Mouse (Mus musculus): ENCODE data around the gene Gpr155. TPM values are rescaled to one million over a fixed set of nuclear protein-coding genes. Genes with fewer than 3 reads are reported as not detected.

Gene Gpr155
- polyA plus RNA-seq, 1 experiment from 2014 or later = 6.5 TPM

DNA sequence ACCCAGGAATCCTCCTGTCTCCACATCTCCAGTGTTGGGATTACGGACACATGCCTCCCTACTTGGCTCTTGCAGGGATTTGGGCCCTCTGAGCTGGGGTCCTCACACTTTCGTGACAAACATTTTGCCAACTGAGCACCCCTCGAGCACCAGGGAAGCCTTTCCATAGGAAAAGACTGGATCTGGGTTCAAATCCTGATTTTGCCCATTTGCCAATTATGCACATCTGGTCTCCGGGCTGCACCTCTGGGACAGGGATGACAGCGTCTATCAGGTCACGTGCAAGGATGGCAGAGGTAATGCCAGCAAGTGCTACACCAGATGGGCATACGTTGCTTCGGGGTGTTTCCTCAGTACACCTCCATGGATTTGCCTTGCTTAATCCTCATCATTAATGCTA is 23.7 kb upstream of the Gpr155 start:
- Histone ChIP-seq H3K4me2 (ENCODE audit: low read depth, low read length) (no peak overlapping the region), H3K27ac (ENCODE audit: low read length) (no peak overlapping the region), H3K4me3 (replicated peaks; ENCODE audit: low read length) (no peak overlapping the region), H3K36me3 (ENCODE audit: control insufficient read depth, insufficient read depth, low read length) (no peaks in the 10 kb centered on the region), H3K9ac (ENCODE audit: low read length) (no peak overlapping the region), H3K27me3 (ENCODE audit: control insufficient read depth, insufficient read depth, low read length) (no peaks in the 10 kb centered on the region), H3K9me3 (replicated peaks; ENCODE audit: control insufficient read depth, low read length) (no peaks in the 10 kb centered on the region), H3K4me1 (ENCODE audit: control insufficient read depth, insufficient read depth, low read length) (no peaks in the 10 kb centered on the region)
- no peak for ATAC-seq (ENCODE audit: insufficient read depth, low FRiP score)
- WGBS = 95% methylated on average over 8 of the region's 8 CpGs

GRCm38 (mm10) chr2:73407662-73408061 is 21.3 kb upstream of the Gpr155 start:
- H3K36me3 ChIP-seq (ENCODE audit: control insufficient read depth, insufficient read depth, low read length) = no peaks in the 10 kb centered on the region
- H3K9me3 ChIP-seq (replicated peaks; ENCODE audit: control insufficient read depth, low read length) = no peaks in the 10 kb centered on the region
- no peaks in the 10 kb centered on the region for H3K27me3 ChIP-seq (ENCODE audit: control insufficient read depth, insufficient read depth, low read length)
- H3K27ac ChIP-seq (ENCODE audit: low read length) = no peak overlapping the region
- no peak overlapping the region for H3K9ac ChIP-seq (ENCODE audit: low read length)
- H3K4me2 ChIP-seq (ENCODE audit: low read depth, low read length) = no peak overlapping the region
- no peak overlapping the region for H3K4me3 ChIP-seq (replicated peaks; ENCODE audit: low read length)
- WGBS = 67% methylated on average over 4 of the region's 4 CpGs
- no peak for ATAC-seq (ENCODE audit: insufficient read depth, low FRiP score)
- H3K4me1 ChIP-seq (ENCODE audit: control insufficient read depth, insufficient read depth, low read length) = no peaks in the 10 kb centered on the region

DNA sequence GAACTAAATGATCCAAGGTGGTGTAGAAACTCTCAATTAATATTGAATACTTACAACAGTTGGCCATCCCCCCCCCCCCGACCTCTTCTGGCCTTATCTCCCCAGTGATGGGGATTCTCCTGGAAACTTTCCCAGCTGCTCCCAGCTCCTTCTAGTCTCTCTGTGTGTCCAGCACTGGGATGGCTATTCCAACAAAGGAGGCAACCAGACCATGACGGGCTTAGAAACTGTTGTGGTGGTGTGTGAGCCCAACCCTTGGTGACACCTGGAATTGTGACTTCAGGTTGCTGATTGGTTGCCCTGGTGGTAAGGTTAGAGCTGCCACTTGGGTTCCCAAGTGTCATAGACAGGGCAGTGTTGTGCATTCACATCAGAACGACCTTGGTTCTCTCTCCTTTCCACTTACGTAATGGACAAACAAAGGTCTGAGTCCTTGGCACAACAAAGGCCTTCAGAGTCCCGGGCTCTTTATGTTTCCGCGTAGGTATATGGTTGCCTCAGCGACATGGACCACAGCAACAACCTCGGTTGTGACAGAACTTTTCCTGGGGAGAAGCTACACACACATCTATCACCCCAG is 20.1 kb upstream of the Gpr155 start:
- 84% methylated on average over 9 of the region's 9 CpGs for WGBS
- Histone ChIP-seq H3K9me3 (replicated peaks; ENCODE audit: control insufficient read depth, low read length) (no peaks in the 10 kb centered on the region), H3K4me2 (ENCODE audit: low read depth, low read length) (no peak overlapping the region), H3K36me3 (ENCODE audit: control insufficient read depth, insufficient read depth, low read length) (no peaks in the 10 kb centered on the region), H3K4me1 (ENCODE audit: control insufficient read depth, insufficient read depth, low read length) (no peaks in the 10 kb centered on the region), H3K4me3 (replicated peaks; ENCODE audit: low read length) (no peak overlapping the region), H3K9ac (ENCODE audit: low read length) (no peak overlapping the region), H3K27me3 (ENCODE audit: control insufficient read depth, insufficient read depth, low read length) (no peaks in the 10 kb centered on the region), H3K27ac (ENCODE audit: low read length) (no peak overlapping the region)
- no peak for ATAC-seq (ENCODE audit: insufficient read depth, low FRiP score)

DNA sequence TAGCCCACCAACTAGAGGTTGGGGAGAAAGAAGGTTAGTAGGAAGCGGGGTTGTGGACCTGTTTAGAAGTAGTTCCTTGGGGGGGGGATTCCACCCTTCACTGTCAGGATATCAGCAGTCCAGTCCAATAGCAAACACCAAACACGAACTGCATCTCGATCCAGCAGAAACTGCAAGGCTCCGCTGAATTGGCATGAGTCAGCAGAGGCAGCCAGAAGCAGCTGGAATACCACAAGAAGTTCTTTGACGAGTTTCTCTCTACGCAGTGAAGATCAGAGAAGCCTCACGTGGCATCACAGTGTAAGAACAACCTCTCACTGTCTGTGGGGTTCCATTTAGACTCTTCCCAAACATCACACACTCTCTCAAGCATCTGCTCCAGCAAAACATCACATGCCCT is 18.6 kb upstream of the Gpr155 start:
- Histone ChIP-seq H3K4me2 (ENCODE audit: low read depth, low read length) (no peak overlapping the region), H3K27me3 (ENCODE audit: control insufficient read depth, insufficient read depth, low read length) (no peaks in the 10 kb centered on the region), H3K27ac (ENCODE audit: low read length) (no peak overlapping the region), H3K9ac (ENCODE audit: low read length) (no peak overlapping the region), H3K4me1 (ENCODE audit: control insufficient read depth, insufficient read depth, low read length) (no peaks in the 10 kb centered on the region), H3K4me3 (replicated peaks; ENCODE audit: low read length) (no peak overlapping the region), H3K9me3 (replicated peaks; ENCODE audit: control insufficient read depth, low read length) (no peaks in the 10 kb centered on the region), H3K36me3 (ENCODE audit: control insufficient read depth, insufficient read depth, low read length) (no peaks in the 10 kb centered on the region)
- no peak for ATAC-seq (ENCODE audit: insufficient read depth, low FRiP score)
- 85% methylated on average over 7 of the region's 7 CpGs for WGBS

- 86% methylated on average over 9 of the region's 9 CpGs for WGBS
- H3K4me3 ChIP-seq (replicated peaks; ENCODE audit: low read length) = no peak overlapping the region
- no peak overlapping the region for H3K4me2 ChIP-seq (ENCODE audit: low read depth, low read length)
- H3K27me3 ChIP-seq (ENCODE audit: control insufficient read depth, insufficient read depth, low read length) = no peaks in the 10 kb centered on the region
- H3K27ac ChIP-seq (ENCODE audit: low read length) = no peak overlapping the region
- no peaks in the 10 kb centered on the region for H3K9me3 ChIP-seq (replicated peaks; ENCODE audit: control insufficient read depth, low read length)
- H3K36me3 ChIP-seq (ENCODE audit: control insufficient read depth, insufficient read depth, low read length) = no peaks in the 10 kb centered on the region
- ATAC-seq (ENCODE audit: insufficient read depth, low FRiP score) = no peak
- no peaks in the 10 kb centered on the region for H3K4me1 ChIP-seq (ENCODE audit: control insufficient read depth, insufficient read depth, low read length)
- no peak overlapping the region for H3K9ac ChIP-seq (ENCODE audit: low read length)
Measured at GRCm38 (mm10) chr2:73404442-73404841, 18.1 kb upstream of the Gpr155 start.

GRCm38 (mm10) chr2:73403385-73404013 is 17.1 kb upstream of the Gpr155 start:
- no peaks in the 10 kb centered on the region for H3K27me3 ChIP-seq (ENCODE audit: control insufficient read depth, insufficient read depth, low read length)
- no peaks in the 10 kb centered on the region for H3K4me1 ChIP-seq (ENCODE audit: control insufficient read depth, insufficient read depth, low read length)
- no peak overlapping the region for H3K4me3 ChIP-seq (replicated peaks; ENCODE audit: low read length)
- H3K9ac ChIP-seq (ENCODE audit: low read length) = no peak overlapping the region
- no peak overlapping the region for H3K27ac ChIP-seq (ENCODE audit: low read length)
- 73% methylated on average over 15 of the region's 15 CpGs for WGBS
- no peak overlapping the region for H3K4me2 ChIP-seq (ENCODE audit: low read depth, low read length)
- H3K9me3 ChIP-seq (replicated peaks; ENCODE audit: control insufficient read depth, low read length) = no peaks in the 10 kb centered on the region
- no peak for ATAC-seq (ENCODE audit: insufficient read depth, low FRiP score)
- no peaks in the 10 kb centered on the region for H3K36me3 ChIP-seq (ENCODE audit: control insufficient read depth, insufficient read depth, low read length)

GRCm38 (mm10) chr2:73401689-73402088 is 15.3 kb upstream of the Gpr155 start:
- Histone ChIP-seq H3K4me1 (ENCODE audit: control insufficient read depth, insufficient read depth, low read length) (no peaks in the 10 kb centered on the region), H3K27me3 (ENCODE audit: control insufficient read depth, insufficient read depth, low read length) (no peaks in the 10 kb centered on the region), H3K27ac (ENCODE audit: low read length) (no peak overlapping the region), H3K9ac (ENCODE audit: low read length) (no peak overlapping the region), H3K9me3 (replicated peaks; ENCODE audit: control insufficient read depth, low read length) (no peaks in the 10 kb centered on the region), H3K36me3 (ENCODE audit: control insufficient read depth, insufficient read depth, low read length) (no peaks in the 10 kb centered on the region), H3K4me2 (ENCODE audit: low read depth, low read length) (no peak overlapping the region), H3K4me3 (replicated peaks; ENCODE audit: low read length) (no peak overlapping the region)
- 40% methylated on average over 1 of the region's 1 CpGs for WGBS
- no peak for ATAC-seq (ENCODE audit: insufficient read depth, low FRiP score)

DNA sequence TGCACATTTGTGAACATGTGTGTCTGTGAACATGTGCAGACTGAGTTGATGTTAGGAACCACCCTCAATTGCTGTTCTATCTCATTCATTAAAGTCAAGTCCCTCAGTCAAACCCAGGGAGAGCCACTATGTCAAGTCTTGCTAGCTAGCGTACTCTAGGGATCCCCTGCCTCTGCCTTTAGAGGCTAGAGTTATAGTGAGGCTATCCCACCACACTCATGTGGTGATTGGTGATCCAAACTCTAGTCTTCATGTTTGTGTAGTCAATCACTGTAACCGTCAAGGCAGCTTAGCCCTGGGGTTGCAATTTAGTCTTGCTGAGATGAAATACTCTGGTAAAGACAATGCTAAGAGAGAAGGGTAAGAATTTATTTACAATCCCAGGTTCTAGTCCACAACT is 11.1 kb upstream of the Gpr155 start:
- H3K36me3 ChIP-seq (ENCODE audit: control insufficient read depth, insufficient read depth, low read length) = no peaks in the 10 kb centered on the region
- no peak for ATAC-seq (ENCODE audit: insufficient read depth, low FRiP score)
- H3K9ac ChIP-seq (ENCODE audit: low read length) = no peak overlapping the region
- WGBS = 94% methylated on average over 2 of the region's 2 CpGs
- no peak overlapping the region for H3K4me2 ChIP-seq (ENCODE audit: low read depth, low read length)
- H3K27ac ChIP-seq (ENCODE audit: low read length) = no peak overlapping the region
- H3K4me3 ChIP-seq (replicated peaks; ENCODE audit: low read length) = no peak overlapping the region
- H3K27me3 ChIP-seq (ENCODE audit: control insufficient read depth, insufficient read depth, low read length) = no peaks in the 10 kb centered on the region
- H3K9me3 ChIP-seq (replicated peaks; ENCODE audit: control insufficient read depth, low read length) = no peaks in the 10 kb centered on the region
- no peaks in the 10 kb centered on the region for H3K4me1 ChIP-seq (ENCODE audit: control insufficient read depth, insufficient read depth, low read length)

GRCm38 (mm10) chr2:73396828-73397325 is 10.5 kb upstream of the Gpr155 start:
- 76% methylated on average over 3 of the region's 3 CpGs for WGBS
- no peak for ATAC-seq (ENCODE audit: insufficient read depth, low FRiP score)
- no peaks in the 10 kb centered on the region for H3K27me3 ChIP-seq (ENCODE audit: control insufficient read depth, insufficient read depth, low read length)

More at GRCm38 (mm10) chr2:73396828-73397325, 10.5 kb upstream of the Gpr155 start:
- peak overlapping the region; percentile 54; the same call in 1 of the 2 replicates for H3K27ac ChIP-seq (ENCODE audit: low read length)
- no peak overlapping the region for H3K9ac ChIP-seq (ENCODE audit: low read length)
- H3K4me2 ChIP-seq (ENCODE audit: low read depth, low read length) = no peak overlapping the region
- no peaks in the 10 kb centered on the region for H3K36me3 ChIP-seq (ENCODE audit: control insufficient read depth, insufficient read depth, low read length)
- no peak overlapping the region for H3K4me3 ChIP-seq (replicated peaks; ENCODE audit: low read length)
- no peaks in the 10 kb centered on the region for H3K4me1 ChIP-seq (ENCODE audit: control insufficient read depth, insufficient read depth, low read length)
- no peaks in the 10 kb centered on the region for H3K9me3 ChIP-seq (replicated peaks; ENCODE audit: control insufficient read depth, low read length)
